Mouse (Mus musculus): ENCODE measurements around the gene Nlrp9b.

GRCm38 (mm10) chr7:19962423-19962822, 28.8 kb upstream of the Nlrp9b start:
- TF ChIP-seq CTCF (IDR thresholded peaks at IDR 0.05; ENCODE audit: insufficient read depth, low read depth, low read length) (no peak), POLR2A (IDR thresholded peaks at IDR 0.05; ENCODE audit: insufficient read depth, low read depth, low read length) (no peak)
